In the genomic region with DNA sequence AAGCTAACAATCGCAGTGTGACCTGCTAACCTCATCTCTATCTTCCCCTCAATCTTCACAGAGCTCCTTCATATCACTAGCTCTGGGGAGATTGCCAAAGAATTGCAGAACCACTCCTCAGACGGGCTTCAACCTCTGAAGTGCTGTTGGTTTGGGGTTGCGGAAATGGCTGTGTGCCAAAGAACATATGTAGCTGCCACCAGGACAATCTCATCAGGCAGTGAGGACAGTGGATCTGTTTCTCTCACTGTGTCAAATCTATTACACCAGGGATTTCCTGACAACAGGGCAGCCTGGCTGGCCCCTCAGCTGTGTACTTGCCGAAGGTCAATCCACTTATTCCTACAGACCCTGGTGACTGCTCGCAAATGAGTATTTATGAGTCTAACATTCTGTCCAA, we compare ENCODE assay signal across 9 mouse cellular contexts.
DNase-seq lines count a peak whose midpoint lies in the region; ATAC-seq and TF ChIP-seq lines count a peak whose summit lies in the region.
"Had no signal": no experiment of that assay in that cellular context is flagged by ENCODE, and none has a peak within 500 bp of the region (broad histone marks: within the 10 kb centered on the region; RNA-seq: fewer than 3 reads in every experiment).

No protein-coding gene starts in this region.

- ATAC-seq in midbrain, postnatal 0 days (ENCODE audit: low FRiP score), result no peak
- ATAC-seq in midbrain, embryonic 15.5 days (replicated peaks), result no peak
- peak; percentile 44; the same call in 1 of the 2 replicates for ATAC-seq in intestine, embryonic 16.5 days
- ATAC-seq in forebrain, embryonic 13.5 days, result no peak

- no peaks in the 10 kb centered on the region for H3K27me3 ChIP-seq in midbrain, postnatal 0 days (ENCODE audit: insufficient read depth, low read length)
- no peaks in the 10 kb centered on the region for H3K27me3 ChIP-seq in midbrain, embryonic 15.5 days (replicated peaks)
- no peaks in the 10 kb centered on the region for H3K27me3 ChIP-seq in intestine, embryonic 16.5 days (replicated peaks; ENCODE audit: control insufficient read depth, insufficient read depth, low read length)
- no peaks in the 10 kb centered on the region for H3K27me3 ChIP-seq in forebrain, embryonic 13.5 days
- H3K27me3 ChIP-seq: hindbrain, embryonic 15.5 days had no signal

- peak; percentile 13 for DNase-seq in adrenal gland, adult 2 months
- no peak for DNase-seq in adrenal gland, postnatal 25 days
- peak; percentile 48 for DNase-seq in midbrain, postnatal 0 days (ENCODE audit: low spot score)
- peak; percentile 54 to 69 for DNase-seq in lung, postnatal 4 days
- no peak for DNase-seq in spleen, postnatal 14 days (ENCODE audit: low spot score in 2 of 2)

- no peak for TF ChIP-seq CTCF in midbrain, postnatal 0 days (IDR thresholded peaks at IDR 0.05)

- H3K4me3 ChIP-seq in midbrain, postnatal 0 days (ENCODE audit: low read depth, low read length), result no peak overlapping the region
- no peak overlapping the region for H3K4me3 ChIP-seq in midbrain, embryonic 15.5 days
- H3K4me3 ChIP-seq in intestine, embryonic 16.5 days (ENCODE audit: low read length), result no peak overlapping the region
- no peak overlapping the region for H3K4me3 ChIP-seq in forebrain, embryonic 13.5 days
- H3K4me3 ChIP-seq: hindbrain, embryonic 15.5 days had no signal

- no peak overlapping the region for H3K4me2 ChIP-seq in midbrain, postnatal 0 days (ENCODE audit: low read depth, low read length, poor library complexity, severe bottlenecking)
- H3K4me2 ChIP-seq in midbrain, embryonic 15.5 days, result no peak overlapping the region
- no peak overlapping the region for H3K4me2 ChIP-seq in intestine, embryonic 16.5 days (ENCODE audit: low read depth, low read length)
- H3K4me2 ChIP-seq in forebrain, embryonic 13.5 days, result no peak overlapping the region
- H3K4me2 ChIP-seq: hindbrain, embryonic 15.5 days had no signal

- no peak overlapping the region for H3K9ac ChIP-seq in midbrain, postnatal 0 days (replicated peaks; ENCODE audit: low read length, poor library complexity, severe bottlenecking)
- H3K9ac ChIP-seq in midbrain, embryonic 15.5 days, result no peak overlapping the region
- H3K9ac ChIP-seq in intestine, embryonic 16.5 days (ENCODE audit: low read depth, low read length), result no peak overlapping the region
- no peak overlapping the region for H3K9ac ChIP-seq in forebrain, embryonic 13.5 days
- H3K9ac ChIP-seq: hindbrain, embryonic 15.5 days had no signal

- WGBS in midbrain, postnatal 0 days, result 48% methylated on average over 5 of the region's 5 CpGs
- WGBS in midbrain, embryonic 15.5 days, result 54% methylated on average over 5 of the region's 5 CpGs
- WGBS in intestine, embryonic 16.5 days, result 34% methylated on average over 5 of the region's 5 CpGs
- WGBS in forebrain, embryonic 13.5 days, result 73% methylated on average over 5 of the region's 5 CpGs

- H3K9me3 ChIP-seq in midbrain, postnatal 0 days (ENCODE audit: low read length), result no peaks in the 10 kb centered on the region
- no peaks in the 10 kb centered on the region for H3K9me3 ChIP-seq in midbrain, embryonic 15.5 days
- no peaks in the 10 kb centered on the region for H3K9me3 ChIP-seq in intestine, embryonic 16.5 days (ENCODE audit: control insufficient read depth, low read length)
- no peaks in the 10 kb centered on the region for H3K9me3 ChIP-seq in forebrain, embryonic 13.5 days (replicated peaks)
- H3K9me3 ChIP-seq: hindbrain, embryonic 15.5 days had no signal

- H3K36me3 ChIP-seq in midbrain, postnatal 0 days (ENCODE audit: insufficient read depth, low read length), result no peaks in the 10 kb centered on the region
- H3K36me3 ChIP-seq in midbrain, embryonic 15.5 days (replicated peaks), result no peaks in the 10 kb centered on the region
- no peaks in the 10 kb centered on the region for H3K36me3 ChIP-seq in intestine, embryonic 16.5 days (ENCODE audit: control insufficient read depth, insufficient read depth, low read length)
- no peaks in the 10 kb centered on the region for H3K36me3 ChIP-seq in forebrain, embryonic 13.5 days (ENCODE audit: poor library complexity, severe bottlenecking)
- H3K36me3 ChIP-seq: hindbrain, embryonic 15.5 days had no signal

- H3K27ac ChIP-seq in midbrain, postnatal 0 days (ENCODE audit: low read depth, low read length), result no peak overlapping the region
- H3K27ac ChIP-seq in midbrain, embryonic 15.5 days, result no peak overlapping the region
- H3K27ac ChIP-seq in intestine, embryonic 16.5 days (ENCODE audit: low read length), result no peak overlapping the region
- no peak overlapping the region for H3K27ac ChIP-seq in forebrain, embryonic 13.5 days
- H3K27ac ChIP-seq: hindbrain, embryonic 15.5 days had no signal

- no peaks in the 10 kb centered on the region for H3K4me1 ChIP-seq in midbrain, postnatal 0 days (ENCODE audit: insufficient read depth, low read length)
- no peaks in the 10 kb centered on the region for H3K4me1 ChIP-seq in midbrain, embryonic 15.5 days
- H3K4me1 ChIP-seq in intestine, embryonic 16.5 days (ENCODE audit: control insufficient read depth, insufficient read depth, low read length), result peaks cover 3% of the 10 kb centered on the region; the same call in 1 of the 2 replicates
- no peaks in the 10 kb centered on the region for H3K4me1 ChIP-seq in forebrain, embryonic 13.5 days
- H3K4me1 ChIP-seq: hindbrain, embryonic 15.5 days had no signal

Comparison
In these comparisons a context has a peak if more than half of its experiments do, and no peak if none do; other contexts are left out.
1. DNase-seq: peak in adrenal gland, adult 2 months (single experiment), midbrain, postnatal 0 days (single experiment) and lung, postnatal 4 days (2 of 2); none in adrenal gland, postnatal 25 days (single experiment) and spleen, postnatal 14 days (0 of 2).